Mouse (Mus musculus) adrenal gland, postnatal 25 days (tissue): Measurements from ENCODE around the gene Flrt3. TPM values are rescaled to one million over a fixed set of nuclear protein-coding genes. Genes with fewer than 3 reads are reported as not detected.
A peak's percentile ranks its signal among the peaks of the same experiment; 100 is the strongest.

ENCODE experiments used
- DNase-seq: peaks from one replicate; pipeline ENCODE4 v3.0.0; 2021; ENCODE audit warnings: mixed read lengths
- long read RNA-seq: library from polyadenylated mRNA; stranded (forward); transcript quantifications from one replicate; pipeline ENCODE4 v2.0.0, GENCODE M21; 2021
- total RNA-seq: library from RNA; stranded (reverse); gene quantifications from 2 replicates; pipeline ENCODE4 v1.2.3, GENCODE M21; 2021

Flrt3 gene
- 7.2 and 8.2 TPM in 2 replicates for total RNA-seq
- long read RNA-seq, partial matches to known transcripts: 0 of 2 reads
- long read RNA-seq, other reads (novel, unspliced or antisense): 1 of 2 reads

DNA sequence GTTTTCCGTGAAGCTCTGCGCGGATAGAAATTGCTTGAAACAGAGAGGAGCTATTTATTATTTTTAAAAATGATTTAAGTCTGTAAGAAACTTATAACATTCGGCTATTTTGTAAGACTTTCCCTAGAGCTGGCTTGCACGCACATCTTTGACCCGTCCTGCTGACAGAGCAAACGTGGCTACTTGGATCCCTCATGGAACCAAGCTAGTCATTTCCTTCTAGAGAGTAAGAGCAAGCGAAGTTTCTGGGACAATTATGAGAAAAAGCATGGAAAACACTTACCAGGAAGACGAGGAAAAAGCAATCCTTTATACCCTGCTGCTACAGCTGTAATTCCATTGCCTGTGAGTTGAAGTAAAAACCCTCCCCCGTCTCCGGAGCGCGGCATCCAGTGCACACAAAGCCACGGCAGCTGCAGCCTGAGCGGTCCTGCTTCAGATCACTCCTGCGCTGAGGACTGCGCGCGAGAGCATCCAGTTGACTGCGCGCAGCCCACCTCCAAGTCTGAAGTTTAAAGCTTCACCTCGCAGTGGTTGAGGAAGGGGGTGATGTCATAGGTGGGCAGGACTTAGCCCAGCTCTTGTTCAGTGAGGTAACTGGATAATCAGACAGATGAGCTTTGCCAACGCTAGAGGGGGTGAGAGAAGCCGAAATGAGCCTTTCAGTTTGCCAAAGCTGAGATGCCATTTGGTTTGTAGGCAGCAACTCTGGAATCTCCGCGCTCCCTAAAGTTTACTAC is at the start of gene Flrt3:
Gene Flrt3, minus strand, starts transcription at position 507 of the 740 bp plus-strand sequence.
- peak; percentile 74 for DNase-seq

DNA sequence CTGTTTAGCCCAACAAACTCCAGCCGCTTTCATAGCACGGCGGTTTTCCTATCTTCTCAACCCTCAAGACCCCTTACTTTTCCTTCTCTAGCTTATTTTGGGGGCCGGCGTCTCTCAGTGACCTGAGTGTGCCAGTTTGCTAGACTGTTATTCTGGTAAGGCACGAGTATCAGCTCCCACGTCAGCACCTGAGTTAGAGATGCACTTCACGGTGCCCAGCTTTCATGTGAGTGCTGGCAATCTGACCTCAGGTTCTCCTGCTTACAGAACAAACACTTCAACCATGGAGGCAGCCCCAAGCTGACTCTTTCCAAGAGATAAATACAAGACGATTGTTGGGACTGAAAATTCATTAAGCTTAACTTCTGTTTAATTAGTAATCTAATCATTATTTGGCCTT is 46.1 kb upstream of the Flrt3 start:
- no peak for DNase-seq

DNA sequence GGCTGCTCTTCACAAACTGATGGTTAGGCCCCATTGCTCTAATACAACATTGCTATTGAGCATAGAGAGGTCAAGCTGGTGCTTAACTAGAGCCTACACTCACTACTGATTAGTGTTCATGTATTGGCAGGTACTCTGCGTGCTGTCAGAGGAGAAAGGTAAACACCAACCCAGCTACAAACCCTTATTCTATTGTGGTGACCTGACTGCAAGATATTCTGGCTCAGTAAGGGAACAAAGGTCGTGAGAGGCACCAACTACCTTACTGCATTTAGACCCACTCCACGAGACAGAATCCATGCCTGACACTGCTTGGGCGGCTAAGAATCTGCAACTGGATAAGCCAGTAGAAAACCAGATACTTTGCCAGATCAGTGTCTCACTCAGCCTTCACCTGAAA is 44.6 kb upstream of the Flrt3 start:
- DNase-seq: no peak

DNA sequence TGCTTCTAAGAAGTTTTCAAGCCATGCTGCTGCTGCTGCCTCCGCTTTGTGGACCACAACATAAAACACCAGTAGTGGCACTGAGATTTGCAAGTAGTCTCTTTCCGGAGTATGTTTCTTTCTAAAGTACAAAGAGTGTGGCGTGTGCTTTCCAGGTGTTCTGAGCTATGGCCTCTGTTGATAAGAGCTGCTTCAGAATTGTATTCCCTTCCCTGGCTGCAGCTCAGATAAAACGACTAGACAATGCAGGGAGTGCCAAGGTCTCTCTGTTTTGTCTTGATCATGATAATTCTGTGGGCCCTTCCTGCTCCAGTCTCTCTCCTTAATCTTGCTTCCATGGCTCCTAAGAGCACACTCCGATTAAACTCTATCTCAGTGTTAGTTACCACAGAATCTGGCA is 36.3 kb upstream of the Flrt3 start:
- DNase-seq: no peak

DNA sequence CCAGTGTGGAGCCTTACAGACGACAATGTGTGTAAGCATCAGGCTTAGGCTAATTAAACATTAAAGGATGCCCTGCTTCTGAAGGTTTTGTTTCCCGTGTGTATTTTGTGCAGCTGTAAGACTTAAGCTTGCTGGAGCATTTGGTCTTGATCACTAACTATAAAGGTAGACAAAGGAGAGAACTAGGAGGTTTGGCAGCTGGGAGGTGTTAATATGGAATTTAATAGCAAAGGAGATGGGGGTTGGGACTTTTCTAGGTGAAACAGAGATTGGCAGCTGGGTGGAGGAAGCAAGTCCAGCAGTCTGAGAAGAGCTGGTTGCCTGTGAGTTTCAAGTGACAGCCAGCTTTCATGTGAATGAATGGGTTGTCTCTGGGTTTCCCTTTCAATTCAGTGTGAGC is 34.0 kb upstream of the Flrt3 start:
- DNase-seq: no peak

DNA sequence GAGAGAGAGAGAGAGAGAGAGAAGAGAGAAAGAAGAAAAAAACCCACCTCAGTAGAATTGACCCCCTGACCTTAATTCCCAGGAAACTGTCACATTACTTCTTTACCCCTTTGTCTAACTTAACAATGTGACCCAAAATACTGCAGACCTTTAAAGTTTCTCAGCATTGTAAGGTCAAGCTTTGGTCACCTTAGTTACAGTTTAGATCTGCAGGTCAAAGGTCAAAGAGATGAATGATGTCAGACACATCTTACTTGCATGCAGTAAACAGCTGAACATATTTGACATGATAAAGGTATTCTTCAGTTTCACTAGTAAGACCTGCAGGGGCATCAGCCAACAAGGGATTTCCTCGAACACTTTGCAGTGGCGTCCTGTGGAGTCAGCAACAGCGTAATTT is 32.9 kb upstream of the Flrt3 start:
- DNase-seq: no peak

DNA sequence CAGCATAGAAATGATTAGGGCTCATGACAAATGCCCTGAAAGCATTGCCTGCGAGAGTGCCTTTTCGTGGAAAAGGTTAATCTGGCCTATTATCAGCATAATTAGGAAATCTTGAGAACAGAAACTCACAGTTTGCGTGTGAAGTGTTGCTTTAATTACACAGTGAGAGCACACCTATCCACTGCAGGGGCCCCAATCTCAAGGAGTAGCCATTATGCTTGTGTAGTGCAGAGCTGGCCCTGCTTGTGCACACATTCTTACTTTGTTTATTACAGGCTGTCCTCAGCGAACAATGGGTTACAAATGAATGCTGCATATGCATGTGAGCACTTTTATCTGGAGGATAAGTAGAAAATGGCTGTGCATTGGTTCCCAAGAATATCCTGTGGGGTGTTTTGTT is 32.1 kb upstream of the Flrt3 start:
- no peak for DNase-seq

DNA sequence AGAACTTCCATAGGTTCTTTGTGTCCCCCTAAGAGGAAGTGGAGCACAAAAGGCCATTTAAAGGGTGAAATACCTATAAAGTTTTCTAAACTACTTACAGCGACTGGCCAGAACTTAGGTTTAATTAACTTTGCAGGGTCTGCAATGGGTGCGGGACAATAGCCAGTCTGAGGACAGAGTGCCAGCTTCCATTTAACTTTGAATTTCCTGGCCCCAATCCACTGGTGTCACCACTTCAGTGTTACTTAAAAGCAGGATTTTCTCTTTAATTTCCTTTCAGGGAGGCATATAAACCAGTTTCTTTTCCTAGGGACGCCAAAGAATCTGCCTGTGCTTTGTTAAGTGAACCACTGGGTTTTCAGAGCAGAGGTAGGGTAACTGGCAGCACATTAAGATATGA is 27.3 kb upstream of the Flrt3 start:
- no peak for DNase-seq

DNA sequence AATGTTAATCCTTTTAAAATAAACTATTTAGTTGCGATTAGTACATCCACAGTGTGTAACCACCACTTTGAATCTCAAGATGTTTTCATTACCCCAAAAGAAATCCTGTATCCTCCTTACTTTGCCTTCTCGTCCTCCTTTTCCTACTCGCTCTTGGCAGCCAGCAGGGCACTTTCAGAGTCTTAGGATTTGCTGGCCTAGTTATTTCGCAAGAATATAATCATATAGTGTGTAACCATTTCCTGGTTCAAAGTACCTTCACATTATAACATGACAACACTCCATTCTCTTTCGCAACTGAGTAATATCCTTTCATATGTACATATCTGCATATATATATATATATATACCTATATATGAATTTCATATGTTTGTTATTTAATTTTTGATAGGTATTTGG is 22.6 kb upstream of the Flrt3 start:
- no peak for DNase-seq

DNA sequence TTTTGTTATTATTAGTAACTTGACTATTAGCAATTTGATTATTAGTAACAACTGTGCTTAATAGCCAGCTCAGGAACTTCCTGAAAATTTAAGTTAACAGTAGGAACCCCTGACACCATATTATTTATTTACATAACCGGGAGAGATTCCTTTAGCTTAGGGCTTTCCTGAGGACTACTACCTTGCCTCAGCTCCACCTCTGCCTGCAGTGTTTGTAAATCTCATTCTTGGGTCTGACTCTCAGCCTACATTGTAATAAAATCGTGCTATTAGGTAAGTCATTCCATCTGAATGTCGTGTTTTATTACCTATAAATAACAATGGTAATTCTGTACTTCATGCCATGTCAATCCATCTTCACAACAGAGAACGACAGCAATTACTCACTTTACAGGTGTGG is 21.2 kb upstream of the Flrt3 start:
- DNase-seq: no peak

DNA sequence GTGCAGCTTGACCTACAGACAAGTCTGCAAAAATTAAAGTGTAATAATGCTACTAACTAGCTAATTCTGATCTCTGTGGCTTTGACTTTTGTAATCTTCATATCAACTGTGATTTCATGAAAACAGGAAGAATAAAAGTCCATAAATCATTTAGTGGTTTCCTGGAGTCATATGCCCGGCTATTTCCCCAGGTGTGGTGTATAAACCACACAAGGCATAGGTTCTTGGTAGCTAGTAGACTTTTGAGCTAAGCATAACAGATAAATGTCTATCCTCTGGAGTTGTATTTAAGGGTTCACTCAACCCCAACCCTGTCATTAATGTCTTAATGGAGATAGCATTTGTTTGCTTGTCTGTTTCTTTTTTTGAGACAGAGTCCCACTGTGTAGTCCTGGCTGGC is 20.1 kb upstream of the Flrt3 start:
- no peak for DNase-seq

DNA sequence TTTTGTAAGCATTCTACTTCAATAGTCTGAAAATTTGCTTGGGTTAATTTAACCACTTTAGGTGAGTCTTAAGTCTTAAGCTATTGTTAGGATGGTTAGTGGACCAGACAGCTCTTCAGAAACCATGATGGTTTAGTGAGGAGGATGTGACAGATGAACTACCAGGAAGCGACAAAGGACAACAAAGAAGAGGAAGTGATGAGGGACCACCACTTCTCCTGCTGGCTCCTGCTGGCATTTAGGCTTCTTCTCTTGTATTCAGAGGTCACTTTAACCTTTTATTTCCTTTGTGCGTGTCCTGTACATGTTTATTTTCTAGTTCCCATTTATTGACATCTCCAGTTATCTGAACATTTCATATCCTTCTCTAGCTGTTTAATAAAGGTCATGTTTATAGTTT is 19.6 kb upstream of the Flrt3 start:
- DNase-seq: no peak

DNA sequence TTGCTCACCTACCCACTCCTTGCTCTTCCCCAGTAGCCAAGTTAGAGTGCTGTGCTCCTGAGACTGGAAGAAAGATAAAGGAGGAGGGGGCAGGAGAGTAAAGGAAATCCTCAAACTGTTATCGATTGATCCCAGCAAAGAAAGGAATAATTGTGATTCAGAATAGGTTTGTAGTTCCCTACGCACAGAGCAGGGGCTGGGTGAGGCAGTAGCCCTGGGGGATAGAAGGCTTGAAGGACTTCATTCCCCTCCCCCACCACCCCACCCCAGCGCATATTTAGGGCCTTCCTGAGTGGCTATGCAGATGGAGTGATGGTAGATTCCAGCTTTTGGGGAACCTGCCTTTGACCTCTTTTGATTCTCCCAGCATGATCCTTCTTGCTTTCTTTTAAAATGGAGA is 5.5 kb upstream of the Flrt3 start:
- DNase-seq: no peak

DNA sequence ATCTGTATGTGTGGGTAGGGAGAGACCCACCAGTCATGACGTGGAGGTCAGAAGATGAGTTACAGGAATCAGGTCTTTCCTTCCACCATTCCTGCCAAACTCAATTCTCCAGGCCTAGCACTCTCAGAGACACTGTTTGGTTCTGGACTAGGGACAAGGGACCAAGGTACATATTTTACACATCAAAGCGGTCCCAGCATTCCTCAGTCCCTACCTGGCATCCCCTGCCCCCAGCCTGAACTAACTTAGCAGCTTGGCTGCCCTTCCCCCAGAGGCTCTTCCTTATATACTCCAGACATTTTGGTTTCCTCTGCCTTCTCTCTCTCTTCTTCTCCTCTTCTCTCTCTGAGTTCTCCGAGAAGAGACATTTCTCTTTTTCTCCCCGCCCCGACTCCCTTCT is 2.2 kb upstream of the Flrt3 start:
- no peak for DNase-seq

DNA sequence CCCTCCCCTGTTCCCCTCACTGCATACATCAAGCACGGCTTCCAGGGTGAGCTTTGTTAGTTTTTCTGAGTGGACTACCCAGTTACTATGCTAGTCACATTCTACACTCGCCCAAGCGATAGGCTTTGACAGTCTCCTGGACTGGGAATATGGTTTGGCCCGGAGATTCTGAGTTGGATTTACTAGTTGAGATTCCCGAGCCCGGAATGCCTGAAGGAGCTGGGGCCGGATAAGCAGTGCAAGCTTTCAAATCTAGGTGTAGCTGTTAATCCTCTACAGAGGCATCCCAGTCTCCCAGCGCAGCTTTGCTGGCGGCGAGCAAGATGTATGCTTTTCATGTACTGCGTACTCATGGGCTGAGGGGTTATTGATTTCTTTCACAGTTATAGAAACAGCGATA is 812 bp downstream of the Flrt3 start:
- peak; percentile 13 for DNase-seq

DNA sequence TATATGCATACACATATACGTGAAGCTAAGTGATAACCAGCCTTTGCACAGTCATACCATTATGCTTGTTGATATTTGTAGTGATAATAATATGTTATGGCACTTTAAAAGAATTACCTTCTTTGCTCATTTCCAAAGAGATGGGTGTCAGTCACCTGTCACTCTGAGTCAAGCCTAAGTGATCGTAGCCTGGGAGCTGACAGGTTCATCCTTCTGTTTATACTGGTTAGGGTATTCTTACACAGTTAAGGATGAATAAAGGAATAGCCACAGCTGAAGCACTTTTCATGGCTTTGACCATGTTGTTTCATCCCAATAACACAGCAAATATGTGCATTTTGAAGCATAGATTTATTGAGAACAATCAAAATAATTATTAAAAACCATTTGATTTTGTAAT is 1.5 kb downstream of the Flrt3 start:
- no peak for DNase-seq

DNA sequence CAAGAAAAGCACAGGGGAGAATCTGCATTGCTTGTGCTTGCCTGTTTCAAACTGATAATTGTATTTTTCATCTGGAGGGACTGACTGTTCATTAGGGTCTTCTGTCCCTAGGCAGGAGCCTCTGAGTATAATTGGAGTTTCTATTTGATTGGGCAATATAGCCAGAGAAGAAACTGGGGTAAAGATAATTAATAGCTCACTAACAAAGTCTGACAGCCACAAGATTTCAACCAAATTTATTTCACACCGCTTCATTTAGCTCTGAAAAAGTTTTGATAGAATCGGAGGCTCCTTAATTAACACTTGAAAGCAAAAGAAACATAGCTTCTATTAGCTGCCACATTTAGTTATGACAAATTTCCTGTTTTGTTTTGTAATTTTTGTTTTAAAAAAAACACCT is 2.2 kb downstream of the Flrt3 start:
- DNase-seq: no peak

DNA sequence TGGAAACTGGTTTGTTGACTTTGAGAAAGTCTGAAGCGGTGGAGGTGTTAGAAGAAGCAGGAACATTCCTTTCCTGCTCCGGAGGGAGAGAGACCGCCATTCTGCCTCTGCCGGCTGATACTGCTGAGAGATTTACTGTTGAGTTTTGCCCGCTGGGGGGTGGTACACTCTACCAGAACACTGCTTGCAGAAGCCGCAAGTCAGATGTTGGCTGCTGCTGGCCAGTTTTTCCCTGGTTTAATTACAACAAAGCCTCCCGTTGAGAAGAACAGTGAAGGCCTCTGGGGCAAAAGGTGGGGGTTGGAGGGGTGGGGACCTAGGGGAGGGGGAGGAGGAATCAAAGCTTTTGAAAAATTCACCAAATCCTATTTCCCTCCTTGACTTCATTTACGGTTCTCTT is 3.0 kb downstream of the Flrt3 start:
- peak; percentile 57 for DNase-seq

DNA sequence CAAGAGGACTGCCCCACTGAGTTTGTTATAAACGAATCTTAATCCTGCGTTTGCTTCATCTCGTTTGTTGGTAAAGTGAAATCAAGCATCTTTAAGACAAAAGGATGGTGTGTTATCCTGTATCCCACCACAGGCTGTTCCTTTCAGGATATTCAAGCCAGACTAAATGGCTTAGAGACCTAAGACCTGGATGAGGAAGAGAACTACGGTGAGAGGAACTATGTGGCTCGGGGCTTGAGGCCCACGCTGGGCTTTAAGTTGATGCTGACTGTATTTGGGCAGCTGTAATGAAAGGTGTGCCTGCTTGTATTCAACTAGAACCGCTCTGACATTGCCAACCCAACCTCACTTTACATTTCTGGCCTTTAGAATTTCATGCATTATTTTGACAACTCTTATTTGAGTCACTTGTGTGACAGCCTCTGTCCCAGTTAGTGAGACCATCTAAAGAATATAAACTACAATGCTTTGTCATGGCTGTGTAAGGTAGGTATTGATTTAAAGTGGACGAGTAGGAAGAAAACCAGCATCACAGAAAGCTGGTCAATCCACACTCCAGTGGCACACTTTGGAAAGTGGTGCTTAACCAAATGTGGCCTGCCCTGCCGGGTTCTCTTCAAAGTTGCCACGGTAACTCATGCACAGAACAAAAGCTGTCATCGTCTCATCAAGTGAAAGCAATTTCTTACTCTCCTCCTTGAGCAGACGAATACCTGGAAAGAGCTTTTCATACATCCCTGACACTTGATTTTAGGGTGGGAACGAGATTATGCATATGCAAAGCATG is 3.8 kb downstream of the Flrt3 start:
- DNase-seq: no peak

DNA sequence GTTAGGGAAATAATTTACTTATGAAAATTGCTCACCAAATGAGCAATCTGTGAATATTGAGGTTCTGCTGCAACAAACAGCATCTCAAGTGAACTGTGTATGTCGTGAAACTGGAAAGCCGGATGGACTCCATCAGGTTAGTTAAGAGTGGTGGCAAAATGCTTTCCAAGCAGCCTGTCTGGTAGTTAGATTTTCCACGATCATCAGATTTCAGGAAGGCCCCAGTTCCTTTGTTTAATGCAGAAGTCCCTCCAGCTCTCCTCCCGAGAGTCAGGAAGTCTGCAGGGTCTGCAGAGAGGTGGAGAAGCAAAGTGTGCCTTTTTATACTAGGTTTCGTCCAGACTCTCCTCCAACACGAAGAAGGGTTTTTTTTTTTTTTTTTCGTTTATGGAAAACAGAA is 4.4 kb downstream of the Flrt3 start:
- no peak for DNase-seq

DNA sequence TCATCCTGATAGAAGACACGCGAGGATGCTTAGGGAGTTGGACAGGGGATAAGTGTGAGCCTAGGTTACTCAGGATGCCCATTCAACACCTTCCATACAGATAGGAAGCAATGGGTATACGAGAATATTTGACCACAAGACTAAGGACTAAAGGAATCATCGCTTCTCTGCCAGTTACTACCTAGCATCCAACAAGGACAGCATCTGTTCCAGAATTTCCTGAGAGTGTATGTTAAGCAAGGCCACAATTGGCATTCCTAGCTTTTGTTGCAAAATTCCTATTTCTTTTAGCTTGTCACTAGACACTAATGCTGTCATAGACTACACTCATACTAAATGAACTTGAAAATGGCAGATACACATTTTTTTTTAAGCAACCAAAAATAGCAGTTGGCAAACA is 6.9 kb downstream of the Flrt3 start:
- DNase-seq: no peak

DNA sequence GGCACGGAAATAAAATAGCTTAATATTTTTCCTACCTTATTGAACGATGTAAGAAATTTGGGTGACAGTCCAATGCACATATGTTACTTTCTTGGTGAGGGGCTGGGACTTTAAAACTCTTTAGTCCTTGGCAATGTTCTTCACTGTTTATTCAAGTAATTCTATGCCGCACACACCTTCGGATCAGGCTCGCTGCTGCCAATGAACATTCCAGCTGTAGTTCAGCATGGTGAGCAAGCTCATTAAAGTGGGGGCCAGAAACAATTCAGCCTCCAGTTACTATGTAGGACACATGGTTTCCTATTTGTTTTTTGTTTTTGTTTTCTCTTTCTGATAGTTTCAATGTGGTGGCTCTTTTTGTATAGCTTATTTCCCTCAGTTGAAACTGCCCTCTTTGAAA is 8.6 kb downstream of the Flrt3 start:
- DNase-seq: no peak

DNA sequence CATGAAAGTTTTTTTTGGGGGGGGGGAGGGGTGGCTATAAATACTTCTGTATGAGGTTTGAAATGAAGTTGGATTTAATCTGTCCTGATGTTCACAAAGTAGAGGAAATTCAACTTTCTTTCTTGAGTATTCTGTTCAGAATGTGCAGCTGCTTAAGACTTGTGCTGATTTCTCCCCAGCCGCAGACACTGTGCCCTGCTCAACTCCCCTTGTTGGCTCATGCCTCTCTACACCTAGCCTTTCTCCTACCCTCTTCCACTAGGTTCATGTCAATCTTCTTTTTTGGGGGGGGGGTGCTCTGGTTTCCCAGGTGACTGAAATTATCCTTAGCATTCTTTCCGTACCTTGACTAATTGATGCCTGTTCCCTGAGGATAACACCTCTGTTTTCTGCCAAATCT is 17.3 kb downstream of the Flrt3 start:
- DNase-seq: no peak

DNA sequence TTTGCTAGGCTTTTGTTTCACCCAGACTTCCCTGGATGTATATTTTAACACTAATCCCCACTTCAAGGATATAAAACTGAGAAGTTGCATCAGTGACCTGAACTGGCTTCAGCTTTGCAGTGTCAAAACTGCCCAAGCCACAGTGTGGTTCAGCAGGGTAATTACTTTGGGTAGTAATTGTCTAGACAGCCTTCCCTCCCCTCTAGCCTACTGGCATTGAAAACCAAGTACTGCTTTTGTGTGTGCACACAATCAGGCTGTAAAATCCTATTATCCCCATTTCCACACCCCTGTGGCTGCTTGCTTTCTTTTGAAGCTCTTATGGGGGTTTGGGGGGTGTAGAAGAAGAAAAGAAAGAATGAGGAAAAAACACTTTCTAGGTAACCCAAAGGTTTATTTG is 17.8 kb downstream of the Flrt3 start:
- DNase-seq: no peak
